Comparison of ENCODE assay signal across 14 mouse cellular contexts in genomic region chr6:53909986-53910385, GRCm38 (mm10).
"Had no signal": no experiment of that assay in that cellular context is flagged by ENCODE, and none has a peak within 500 bp of the region (broad histone marks: within the 10 kb centered on the region; RNA-seq: fewer than 3 reads in every experiment).

No protein-coding gene starts in this region.

- H3K4me2 ChIP-seq: limb, embryonic 12.5 days; liver, embryonic 13.5 days; lung, embryonic 15.5 days; neural tube, embryonic 12.5 days had no signal

- H3K27ac ChIP-seq: limb, embryonic 12.5 days; liver, embryonic 13.5 days; lung, embryonic 15.5 days; neural tube, embryonic 12.5 days; stomach, postnatal 0 days had no signal

- H3K9me3 ChIP-seq: limb, embryonic 12.5 days; liver, embryonic 13.5 days; lung, embryonic 15.5 days; neural tube, embryonic 12.5 days had no signal

- ATAC-seq: liver, postnatal 0 days had no signal

- H3K4me3 ChIP-seq: limb, embryonic 12.5 days; liver, embryonic 13.5 days; lung, embryonic 15.5 days; neural tube, embryonic 12.5 days had no signal

- H3K36me3 ChIP-seq: limb, embryonic 12.5 days; liver, embryonic 13.5 days; lung, embryonic 15.5 days; neural tube, embryonic 12.5 days had no signal

- DNase-seq: kidney, adult 18-20 months; kidney, postnatal 14 days; layer of hippocampus, adult 9-11 months; layer of hippocampus, postnatal 36 days; liver; liver, embryonic 13.5 days; liver, postnatal 0 days; midbrain, embryonic 14.5 days; right cerebral cortex, postnatal 14 days; thymus, postnatal 4 days had no signal

- H3K9ac ChIP-seq: limb, embryonic 12.5 days; liver, embryonic 13.5 days; liver, postnatal 0 days; lung, embryonic 15.5 days; neural tube, embryonic 12.5 days had no signal

- H3K27me3 ChIP-seq: limb, embryonic 12.5 days; liver, embryonic 13.5 days; lung, embryonic 15.5 days; neural tube, embryonic 12.5 days had no signal
